Mouse (Mus musculus): ENCODE measurements around the gene Smok3a. TPM values are rescaled to one million over a fixed set of nuclear protein-coding genes. Genes with fewer than 3 reads are reported as not detected.

The Smok3a gene
- polyA plus RNA-seq, 1 experiment from 2014 or later: not detected

- Histone ChIP-seq H3K27me3 (ENCODE audit: control insufficient read depth, insufficient read depth, low read length) (no peaks in the 10 kb centered on the region), H3K27ac (ENCODE audit: low read length) (no peak overlapping the region), H3K9me3 (ENCODE audit: control insufficient read depth, low read depth, low read length) (no peaks in the 10 kb centered on the region), H3K36me3 (ENCODE audit: control insufficient read depth, insufficient read depth, low read length) (no peaks in the 10 kb centered on the region), H3K4me1 (ENCODE audit: control insufficient read depth, insufficient read depth, low read length) (no peaks in the 10 kb centered on the region), H3K4me3 (ENCODE audit: low read depth, low read length) (no peak overlapping the region), H3K4me2 (replicated peaks; ENCODE audit: low read depth, low read length) (no peak overlapping the region), H3K9ac (replicated peaks; ENCODE audit: low read depth, low read length) (no peak overlapping the region)
- WGBS: 86% methylated on average over 5 of the region's 5 CpGs
- ATAC-seq (ENCODE audit: insufficient number of reproducible peaks, insufficient read depth, low FRiP score, low read depth): no peak
Measured at GRCm38 (mm10) chr5:138080456-138080855, 59.4 kb downstream of the Smok3a start.

- no peaks in the 10 kb centered on the region for H3K9me3 ChIP-seq (ENCODE audit: control insufficient read depth, low read depth, low read length)
- 84% methylated on average over 9 of the region's 9 CpGs for WGBS
- H3K27me3 ChIP-seq (ENCODE audit: control insufficient read depth, insufficient read depth, low read length): no peaks in the 10 kb centered on the region
- ATAC-seq (ENCODE audit: insufficient number of reproducible peaks, insufficient read depth, low FRiP score, low read depth): no peak
- peaks cover under 1% of the 10 kb centered on the region; the same call in 1 of the 2 replicates for H3K4me1 ChIP-seq (ENCODE audit: control insufficient read depth, insufficient read depth, low read length)
- no peak overlapping the region for H3K27ac ChIP-seq (ENCODE audit: low read length)
- H3K4me2 ChIP-seq (replicated peaks; ENCODE audit: low read depth, low read length): no peak overlapping the region
- no peak overlapping the region for H3K4me3 ChIP-seq (ENCODE audit: low read depth, low read length)
- H3K36me3 ChIP-seq (ENCODE audit: control insufficient read depth, insufficient read depth, low read length): no peaks in the 10 kb centered on the region
- H3K9ac ChIP-seq (replicated peaks; ENCODE audit: low read depth, low read length): no peak overlapping the region
Measured at GRCm38 (mm10) chr5:138081446-138081845, 60.4 kb downstream of the Smok3a start.

DNA sequence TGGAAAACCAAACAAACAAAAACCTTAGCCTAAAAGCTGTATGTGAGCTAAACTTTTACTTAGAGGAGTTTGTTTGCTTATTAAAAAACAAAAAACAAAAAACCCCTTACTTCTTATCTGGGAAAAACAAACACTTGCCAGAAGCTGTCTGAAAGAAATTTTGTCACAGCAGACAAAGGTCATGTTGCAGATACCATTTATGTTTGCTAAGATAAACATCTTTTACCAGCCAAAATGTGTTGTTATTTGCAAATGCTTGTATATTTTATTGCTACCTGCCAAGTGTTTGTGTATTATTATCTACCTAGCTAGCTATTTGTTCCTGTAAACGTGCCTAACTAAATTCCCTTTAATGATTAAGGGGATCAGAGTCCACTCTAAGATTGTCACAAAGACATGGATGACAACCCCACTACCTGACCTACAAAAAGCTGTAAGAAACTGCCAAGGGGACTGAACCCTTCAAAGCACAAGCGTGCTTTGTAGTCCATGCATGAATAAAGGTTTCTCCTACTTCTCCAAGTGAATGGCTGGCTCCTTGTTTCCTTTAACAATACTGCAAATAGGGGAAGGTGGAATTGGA, 62.3 kb downstream of the Smok3a start:
- H3K27me3 ChIP-seq (ENCODE audit: control insufficient read depth, insufficient read depth, low read length): no peaks in the 10 kb centered on the region
- H3K36me3 ChIP-seq (ENCODE audit: control insufficient read depth, insufficient read depth, low read length): no peaks in the 10 kb centered on the region
- no peak overlapping the region for H3K4me2 ChIP-seq (replicated peaks; ENCODE audit: low read depth, low read length)
- no peak overlapping the region for H3K4me3 ChIP-seq (ENCODE audit: low read depth, low read length)
- WGBS: 58% methylated on average over 2 of the region's 2 CpGs
- peaks cover 9% of the 10 kb centered on the region; the same call in 1 of the 2 replicates for H3K4me1 ChIP-seq (ENCODE audit: control insufficient read depth, insufficient read depth, low read length)
- H3K27ac ChIP-seq (ENCODE audit: low read length): no peak overlapping the region
- H3K9me3 ChIP-seq (ENCODE audit: control insufficient read depth, low read depth, low read length): no peaks in the 10 kb centered on the region
- H3K9ac ChIP-seq (replicated peaks; ENCODE audit: low read depth, low read length): no peak overlapping the region
- no peak for ATAC-seq (ENCODE audit: insufficient number of reproducible peaks, insufficient read depth, low FRiP score, low read depth)

DNA sequence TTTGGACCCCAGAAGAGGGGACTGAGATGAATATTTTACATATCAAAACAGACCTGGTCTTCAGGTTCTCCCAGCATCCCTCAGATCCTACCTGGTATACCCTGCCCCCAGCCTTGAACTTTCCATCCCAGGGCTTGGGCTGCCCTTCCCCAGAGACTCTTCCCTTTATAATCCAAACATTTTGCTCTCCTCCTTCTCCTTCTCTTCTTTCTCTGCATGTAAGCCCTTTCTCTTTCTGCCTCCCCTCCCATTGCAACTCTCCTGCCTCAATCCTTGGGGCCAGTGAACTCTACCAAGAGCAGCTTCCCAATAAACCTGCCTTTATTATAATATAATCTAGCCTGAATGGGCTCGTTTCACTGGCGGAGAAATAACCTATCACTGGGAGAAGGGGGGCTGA, 62.9 kb downstream of the Smok3a start:
- no peak overlapping the region for H3K9ac ChIP-seq (replicated peaks; ENCODE audit: low read depth, low read length)
- no peaks in the 10 kb centered on the region for H3K27me3 ChIP-seq (ENCODE audit: control insufficient read depth, insufficient read depth, low read length)
- H3K27ac ChIP-seq (ENCODE audit: low read length): no peak overlapping the region
- H3K4me2 ChIP-seq (replicated peaks; ENCODE audit: low read depth, low read length): no peak overlapping the region
- H3K4me3 ChIP-seq (ENCODE audit: low read depth, low read length): no peak overlapping the region
- WGBS: 85% methylated on average over 2 of the region's 2 CpGs
- peaks cover 9% of the 10 kb centered on the region; the same call in 1 of the 2 replicates for H3K4me1 ChIP-seq (ENCODE audit: control insufficient read depth, insufficient read depth, low read length)
- no peaks in the 10 kb centered on the region for H3K9me3 ChIP-seq (ENCODE audit: control insufficient read depth, low read depth, low read length)
- no peak for ATAC-seq (ENCODE audit: insufficient number of reproducible peaks, insufficient read depth, low FRiP score, low read depth)
- H3K36me3 ChIP-seq (ENCODE audit: control insufficient read depth, insufficient read depth, low read length): no peaks in the 10 kb centered on the region

Other genes starting within 250 kb of the Smok3a start
- 32.7 and 38.1 TPM in 2 replicates for gene Ppp1r35, start 242.4 kb upstream of the Smok3a start, polyA plus RNA-seq (2014; fragmentation: Nextera tagmentation; extraction: Ambion mirVana)
- 13.6 and 17.6 TPM in 2 replicates for gene Mepce, start 233.6 kb upstream of the Smok3a start, polyA plus RNA-seq (2014; fragmentation: Nextera tagmentation; extraction: Ambion mirVana)
- gene Zcwpw1, start 233.5 kb upstream of the Smok3a start, polyA plus RNA-seq (2014; fragmentation: Nextera tagmentation; extraction: Ambion mirVana): 22.3 and 23.3 TPM in 2 replicates
- gene Pilra, start 185.0 kb upstream of the Smok3a start, polyA plus RNA-seq (2014; fragmentation: Nextera tagmentation; extraction: Ambion mirVana): 1.4 and 1.9 TPM in 2 replicates
- 0.59 and 0.67 TPM in 2 replicates for gene Pilrb1, start 163.2 kb upstream of the Smok3a start, polyA plus RNA-seq (2014; fragmentation: Nextera tagmentation; extraction: Ambion mirVana)
- gene Pilrb2, start 149.4 kb upstream of the Smok3a start, polyA plus RNA-seq (2014; fragmentation: Nextera tagmentation; extraction: Ambion mirVana): 0.70 and 1.1 TPM in 2 replicates
- 6.2 TPM in 2 replicates for gene Cyp3a13, start 99.6 kb upstream of the Smok3a start, polyA plus RNA-seq (2014; fragmentation: Nextera tagmentation; extraction: Ambion mirVana)
- gene Gjc3, start 58.2 kb upstream of the Smok3a start, polyA plus RNA-seq (2014; fragmentation: Nextera tagmentation; extraction: Ambion mirVana): 0.39 and 0.55 TPM in 2 replicates
- not detected in 2 replicates for gene Azgp1, start 39.7 kb upstream of the Smok3a start, polyA plus RNA-seq (2014; fragmentation: Nextera tagmentation; extraction: Ambion mirVana)
- not detected in 2 replicates for gene Smok3b, start 168 bp downstream of the Smok3a start, polyA plus RNA-seq (2014; fragmentation: Nextera tagmentation; extraction: Ambion mirVana)
- not detected in 2 replicates for gene Smok3c, start 31.9 kb downstream of the Smok3a start, polyA plus RNA-seq (2014; fragmentation: Nextera tagmentation; extraction: Ambion mirVana)
- 27.7 and 28.0 TPM in 2 replicates for gene Zkscan1, start 63.8 kb downstream of the Smok3a start, polyA plus RNA-seq (2014; fragmentation: Nextera tagmentation; extraction: Ambion mirVana)
- 59.2 and 60.9 TPM in 2 replicates for gene Zscan21, start 95.6 kb downstream of the Smok3a start, polyA plus RNA-seq (2014; fragmentation: Nextera tagmentation; extraction: Ambion mirVana)
- 18.0 and 18.2 TPM in 2 replicates for gene Zfp113, start 134.5 kb downstream of the Smok3a start, polyA plus RNA-seq (2014; fragmentation: Nextera tagmentation; extraction: Ambion mirVana)
- gene Cops6, start 139.8 kb downstream of the Smok3a start, polyA plus RNA-seq (2014; fragmentation: Nextera tagmentation; extraction: Ambion mirVana): 235 and 240 TPM in 2 replicates
- gene Ap4m1, start 150.7 kb downstream of the Smok3a start, polyA plus RNA-seq (2014; fragmentation: Nextera tagmentation; extraction: Ambion mirVana): 22.3 and 22.5 TPM in 2 replicates
- 154 TPM in 2 replicates for gene Mcm7, start 151.2 kb downstream of the Smok3a start, polyA plus RNA-seq (2014; fragmentation: Nextera tagmentation; extraction: Ambion mirVana)
- 89.8 and 93.8 TPM in 2 replicates for gene Taf6, start 166.2 kb downstream of the Smok3a start, polyA plus RNA-seq (2014; fragmentation: Nextera tagmentation; extraction: Ambion mirVana)
- gene Cnpy4, start 166.2 kb downstream of the Smok3a start, polyA plus RNA-seq (2014; fragmentation: Nextera tagmentation; extraction: Ambion mirVana): 54.2 and 56.0 TPM in 2 replicates
- gene Mblac1, start 173.1 kb downstream of the Smok3a start, polyA plus RNA-seq (2014; fragmentation: Nextera tagmentation; extraction: Ambion mirVana): 7.5 and 8.2 TPM in 2 replicates
- not detected in 2 replicates for gene Nxpe5, start 204.6 kb downstream of the Smok3a start, polyA plus RNA-seq (2014; fragmentation: Nextera tagmentation; extraction: Ambion mirVana)
- 66.1 and 74.0 TPM in 2 replicates for gene Lamtor4, start 234.2 kb downstream of the Smok3a start, polyA plus RNA-seq (2014; fragmentation: Nextera tagmentation; extraction: Ambion mirVana)
- gene BC037034, start 242.8 kb downstream of the Smok3a start, polyA plus RNA-seq (2014; fragmentation: Nextera tagmentation; extraction: Ambion mirVana): 6.7 and 7.8 TPM in 2 replicates

All from stomach, embryonic 14.5 days (tissue).